Mouse (Mus musculus): Measurements from ENCODE around the gene Mbip. TPM values are rescaled to one million over a fixed set of nuclear protein-coding genes. Genes with fewer than 3 reads are reported as not detected.
A peak's percentile ranks its signal among the peaks of the same experiment; 100 is the strongest.

Mbip gene
- polyA plus RNA-seq, 1 experiment from 2014 or later = 49.7 TPM

DNA sequence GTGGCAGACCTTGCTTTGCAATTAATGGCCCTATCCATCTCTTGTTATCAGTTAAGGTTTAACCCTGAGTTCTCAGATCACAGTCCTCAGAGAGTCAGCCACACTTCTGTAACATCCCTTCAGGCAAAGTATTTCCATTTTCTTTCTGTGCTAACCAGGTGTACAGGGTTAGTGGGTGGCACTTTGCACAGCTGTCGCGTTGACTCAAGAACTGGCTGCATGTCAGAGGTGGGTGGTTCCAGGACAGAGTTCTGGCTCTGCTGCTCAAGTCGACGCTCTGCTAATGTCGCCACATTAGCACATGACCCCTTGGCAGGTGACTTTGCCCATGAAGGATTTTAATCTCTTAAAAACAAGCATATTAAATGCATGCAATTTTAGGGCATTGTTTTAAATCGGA is 39.9 kb downstream of the Mbip start:
- no peak overlapping the region for H3K4me2 ChIP-seq (replicated peaks)
- peaks cover 11% of the 10 kb centered on the region for H3K4me1 ChIP-seq
- 72% methylated on average over 6 of the region's 6 CpGs for WGBS
- ATAC-seq (replicated peaks) = no peak
- no peaks in the 10 kb centered on the region for H3K9me3 ChIP-seq
- no peak overlapping the region for H3K4me3 ChIP-seq
- no peak overlapping the region for H3K9ac ChIP-seq (replicated peaks)
- H3K27me3 ChIP-seq = peaks cover 1% of the 10 kb centered on the region; the same call in 1 of the 2 replicates
- H3K27ac ChIP-seq (replicated peaks) = no peak overlapping the region
- H3K36me3 ChIP-seq = no peaks in the 10 kb centered on the region

GRCm38 (mm10) chr12:56302321-56303017 is 43.2 kb downstream of the Mbip start:
- Histone ChIP-seq H3K4me3 (peak overlapping the region; percentile 42), H3K4me1 (peaks cover 21% of the 10 kb centered on the region), H3K27me3 (peaks cover 4% of the 10 kb centered on the region; the same call in 1 of the 2 replicates), H3K9me3 (no peaks in the 10 kb centered on the region), H3K9ac (replicated peaks) (peak overlapping the region; percentile 47; the same call in 1 of the 2 replicates), H3K4me2 (replicated peaks) (peak overlapping the region; percentile 80), H3K36me3 (no peaks in the 10 kb centered on the region), H3K27ac (replicated peaks) (no peak overlapping the region)
- 27% methylated on average over 4 of the region's 4 CpGs for WGBS
- peak; percentile 51; the same call in 1 of the 2 replicates for ATAC-seq (replicated peaks)

DNA sequence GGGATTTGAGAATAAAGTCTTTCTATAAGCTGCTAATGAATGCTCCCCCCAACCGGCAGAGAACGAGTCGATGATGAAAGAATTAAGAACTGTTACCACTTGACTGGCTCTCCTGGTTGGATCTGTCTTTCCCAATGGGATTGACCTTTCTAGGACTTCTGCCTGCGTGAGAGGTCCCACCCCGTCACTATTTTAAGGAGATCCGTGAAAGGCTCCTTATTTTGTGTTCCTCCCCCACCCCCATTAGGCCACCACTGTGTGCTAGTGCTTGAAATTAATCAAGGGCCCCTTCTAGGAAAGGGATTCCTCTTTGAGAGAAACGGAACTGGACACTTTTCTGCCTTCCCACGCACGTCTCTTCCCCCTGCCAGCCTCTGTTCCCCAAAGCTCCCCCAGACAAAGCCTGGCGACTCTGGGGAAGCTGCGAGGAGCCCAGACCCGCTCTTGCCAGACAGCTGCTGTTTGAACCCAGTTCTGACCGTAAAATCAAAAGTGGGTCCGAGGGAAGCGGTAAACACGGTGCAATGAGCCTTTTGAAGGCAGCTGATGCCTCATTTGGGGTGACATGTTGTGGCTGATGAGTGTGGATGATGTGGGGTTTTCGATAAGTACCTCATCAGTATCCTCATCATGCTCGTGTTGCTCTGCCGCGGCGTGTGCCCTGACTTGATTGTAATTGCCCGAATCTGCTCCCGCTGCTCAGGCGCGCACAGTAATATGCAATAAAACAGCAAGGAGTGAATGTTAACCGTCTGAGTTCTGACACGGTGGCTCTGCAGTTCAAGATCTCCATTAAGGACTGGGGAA is 44.0 kb downstream of the Mbip start:
- ATAC-seq (replicated peaks) = peak; percentile 82
- 7% methylated on average over 27 of the region's 27 CpGs for WGBS
- H3K4me2 ChIP-seq (replicated peaks) = peak overlapping the region; percentile 80
- H3K9ac ChIP-seq (replicated peaks) = peak overlapping the region; percentile 47
- peaks cover 26% of the 10 kb centered on the region for H3K4me1 ChIP-seq
- H3K27me3 ChIP-seq = peaks cover 4% of the 10 kb centered on the region; the same call in 1 of the 2 replicates
- no peaks in the 10 kb centered on the region for H3K36me3 ChIP-seq
- H3K4me3 ChIP-seq = peak overlapping the region; percentile 42
- H3K9me3 ChIP-seq = no peaks in the 10 kb centered on the region
- H3K27ac ChIP-seq (replicated peaks) = peak overlapping the region; percentile 67; the same call in 1 of the 2 replicates

- ATAC-seq (replicated peaks) = no peak
- Histone ChIP-seq H3K4me2 (replicated peaks) (no peak overlapping the region), H3K36me3 (no peaks in the 10 kb centered on the region), H3K9ac (replicated peaks) (no peak overlapping the region), H3K27me3 (peaks cover 4% of the 10 kb centered on the region; the same call in 1 of the 2 replicates), H3K9me3 (no peaks in the 10 kb centered on the region), H3K4me1 (peaks cover 26% of the 10 kb centered on the region), H3K27ac (replicated peaks) (no peak overlapping the region), H3K4me3 (no peak overlapping the region)
- 73% methylated on average over 3 of the region's 3 CpGs for WGBS
Observed at GRCm38 (mm10) chr12:56299610-56300009, 46.1 kb downstream of the Mbip start.

DNA sequence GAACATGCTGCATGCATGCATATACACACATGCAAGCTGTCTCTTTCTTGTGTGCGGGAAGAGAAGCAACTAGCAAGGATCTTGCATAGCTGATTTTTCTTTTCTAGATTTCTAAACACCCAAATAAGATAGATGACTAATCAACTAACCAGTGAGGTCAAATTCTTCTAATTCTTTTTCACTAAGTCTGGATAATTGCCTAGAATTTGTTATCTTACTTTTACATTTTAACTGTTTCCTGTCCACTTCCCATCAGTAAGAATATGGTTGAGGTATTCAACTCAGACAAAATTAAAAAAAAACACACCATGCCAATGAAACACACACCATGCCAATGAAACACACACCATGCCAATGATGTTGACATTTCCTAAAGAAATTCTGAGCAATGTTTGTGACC is 46.8 kb downstream of the Mbip start:
- Histone ChIP-seq H3K36me3 (no peaks in the 10 kb centered on the region), H3K4me1 (peaks cover 26% of the 10 kb centered on the region)
- 22% methylated on average over 1 of the region's 1 CpGs for WGBS

DNA sequence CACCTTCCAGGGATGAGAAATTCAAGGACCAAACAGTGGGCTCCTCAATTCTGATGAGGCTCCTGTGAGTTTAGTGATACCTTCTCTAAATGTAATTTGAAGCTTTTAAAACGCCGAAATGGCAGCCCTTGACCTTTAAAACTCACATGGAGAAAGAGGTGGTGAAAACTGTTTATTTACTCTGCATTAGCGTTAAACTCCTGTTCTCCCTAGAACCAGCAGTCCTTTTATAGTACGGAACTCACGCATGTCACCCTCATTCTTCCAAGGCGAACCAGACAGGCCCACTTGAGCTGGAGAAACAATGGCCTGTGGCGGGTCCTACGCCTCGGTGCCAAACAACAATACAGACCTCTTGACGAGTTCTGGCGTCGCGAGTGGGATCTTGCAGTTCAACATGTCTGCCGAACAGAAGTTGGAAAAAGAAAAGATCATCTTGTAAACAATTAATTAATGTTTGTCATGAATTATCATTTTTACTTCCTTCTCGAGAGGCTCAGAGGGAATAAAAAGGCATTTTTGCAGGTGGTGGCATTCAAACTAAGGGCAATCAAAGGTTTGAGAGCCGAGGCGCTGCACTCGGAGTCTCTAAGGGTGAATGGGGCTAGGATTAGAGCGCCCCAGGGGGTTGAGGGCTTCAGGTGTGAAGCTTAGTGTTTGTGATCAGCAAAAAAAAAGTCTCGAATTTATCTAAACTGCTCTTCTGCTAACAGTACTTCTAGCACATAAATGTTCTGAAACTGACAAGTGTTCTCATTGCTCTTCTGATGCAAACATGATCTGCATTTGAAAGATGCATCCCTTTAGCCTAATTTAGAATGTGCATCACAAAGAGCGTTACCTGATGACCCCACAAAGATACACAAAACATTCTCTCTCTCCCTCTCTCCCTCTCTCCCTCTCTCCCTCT is 47.5 kb downstream of the Mbip start:
- peak overlapping the region; percentile 9 for H3K4me2 ChIP-seq (replicated peaks)
- ATAC-seq (replicated peaks) = no peak
- H3K27me3 ChIP-seq = peaks cover 4% of the 10 kb centered on the region; the same call in 1 of the 2 replicates
- no peak overlapping the region for H3K9ac ChIP-seq (replicated peaks)
- no peaks in the 10 kb centered on the region for H3K36me3 ChIP-seq
- H3K4me3 ChIP-seq = no peak overlapping the region
- H3K9me3 ChIP-seq = no peaks in the 10 kb centered on the region
- H3K27ac ChIP-seq (replicated peaks) = no peak overlapping the region
- peaks cover 26% of the 10 kb centered on the region for H3K4me1 ChIP-seq
- 5% methylated on average over 21 of the region's 21 CpGs for whole genome bisulfite sequencing

More for the DNA sequence above, 46.8 kb downstream of the Mbip start:
- Histone ChIP-seq H3K4me2 (replicated peaks) (no peak overlapping the region), H3K9me3 (no peaks in the 10 kb centered on the region), H3K27me3 (peaks cover 4% of the 10 kb centered on the region; the same call in 1 of the 2 replicates), H3K4me3 (no peak overlapping the region), H3K27ac (replicated peaks) (no peak overlapping the region), H3K9ac (replicated peaks) (no peak overlapping the region)
- ATAC-seq (replicated peaks) = no peak

- H3K36me3 ChIP-seq = no peaks in the 10 kb centered on the region
- H3K9me3 ChIP-seq = no peaks in the 10 kb centered on the region
- H3K27me3 ChIP-seq = peaks cover 4% of the 10 kb centered on the region; the same call in 1 of the 2 replicates
- no peak overlapping the region for H3K4me3 ChIP-seq
- ATAC-seq (replicated peaks) = no peak
- H3K4me2 ChIP-seq (replicated peaks) = no peak overlapping the region
- WGBS = 34% methylated on average over 5 of the region's 5 CpGs
- no peak overlapping the region for H3K9ac ChIP-seq (replicated peaks)
- H3K27ac ChIP-seq (replicated peaks) = no peak overlapping the region
- H3K4me1 ChIP-seq = peaks cover 23% of the 10 kb centered on the region
Observed at GRCm38 (mm10) chr12:56297099-56297498, 48.6 kb downstream of the Mbip start.

DNA sequence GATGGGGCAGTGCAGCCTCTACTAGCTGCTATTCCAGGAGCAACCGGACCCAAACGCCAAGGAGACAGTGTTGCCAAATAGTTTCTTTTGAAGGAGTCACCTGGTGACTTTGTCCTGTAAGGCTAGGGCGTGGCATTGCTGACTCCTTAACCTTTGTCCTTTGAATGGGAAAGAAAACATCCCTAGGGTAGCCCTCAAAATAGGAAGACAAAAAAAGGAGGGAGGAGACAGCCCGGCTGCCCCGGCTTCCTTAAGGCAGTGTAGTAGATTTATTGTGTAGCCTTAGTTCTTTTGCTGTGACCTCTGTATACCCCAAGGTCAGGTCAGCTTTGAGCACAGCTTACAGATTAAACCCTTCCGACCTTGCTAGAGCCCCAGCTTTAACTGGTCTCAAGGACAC is 49.2 kb downstream of the Mbip start:
- H3K27me3 ChIP-seq = peaks cover 4% of the 10 kb centered on the region; the same call in 1 of the 2 replicates
- no peak overlapping the region for H3K4me3 ChIP-seq
- no peak; the same call in 1 of the 2 replicates for ATAC-seq (replicated peaks)
- H3K4me2 ChIP-seq (replicated peaks) = no peak overlapping the region
- H3K36me3 ChIP-seq = no peaks in the 10 kb centered on the region
- peaks cover 17% of the 10 kb centered on the region for H3K4me1 ChIP-seq
- H3K27ac ChIP-seq (replicated peaks) = no peak overlapping the region
- H3K9me3 ChIP-seq = no peaks in the 10 kb centered on the region
- WGBS = 33% methylated on average over 6 of the region's 6 CpGs
- H3K9ac ChIP-seq (replicated peaks) = no peak overlapping the region

GRCm38 (mm10) chr12:56295160-56295559 is 50.5 kb downstream of the Mbip start:
- no peaks in the 10 kb centered on the region for H3K36me3 ChIP-seq
- H3K27me3 ChIP-seq = no peaks in the 10 kb centered on the region
- 79% methylated on average over 3 of the region's 3 CpGs for WGBS
- no peak overlapping the region for H3K4me3 ChIP-seq
- no peak overlapping the region for H3K27ac ChIP-seq (replicated peaks)
- H3K9ac ChIP-seq (replicated peaks) = no peak overlapping the region
- no peak overlapping the region for H3K4me2 ChIP-seq (replicated peaks)
- no peak for ATAC-seq (replicated peaks)
- no peaks in the 10 kb centered on the region for H3K9me3 ChIP-seq
- peaks cover 15% of the 10 kb centered on the region for H3K4me1 ChIP-seq

GRCm38 (mm10) chr12:56288548-56288947 is 57.1 kb downstream of the Mbip start:
- no peaks in the 10 kb centered on the region for H3K27me3 ChIP-seq
- no peaks in the 10 kb centered on the region for H3K36me3 ChIP-seq
- ATAC-seq (replicated peaks) = no peak
- H3K4me2 ChIP-seq (replicated peaks) = no peak overlapping the region
- H3K4me1 ChIP-seq = no peaks in the 10 kb centered on the region
- H3K9me3 ChIP-seq = no peaks in the 10 kb centered on the region
- no peak overlapping the region for H3K27ac ChIP-seq (replicated peaks)
- no peak overlapping the region for H3K4me3 ChIP-seq
- 86% methylated on average over 3 of the region's 3 CpGs for WGBS
- no peak overlapping the region for H3K9ac ChIP-seq (replicated peaks)

- no peak for ATAC-seq (replicated peaks)
- Histone ChIP-seq H3K27ac (replicated peaks) (no peak overlapping the region), H3K9me3 (no peaks in the 10 kb centered on the region), H3K36me3 (no peaks in the 10 kb centered on the region), H3K9ac (replicated peaks) (no peak overlapping the region), H3K27me3 (no peaks in the 10 kb centered on the region), H3K4me1 (no peaks in the 10 kb centered on the region), H3K4me3 (no peak overlapping the region), H3K4me2 (replicated peaks) (no peak overlapping the region)
- WGBS = 94% methylated on average over 14 of the region's 14 CpGs
Observed at GRCm38 (mm10) chr12:56286828-56287227, 58.9 kb downstream of the Mbip start.
